Mouse (Mus musculus) intestine, embryonic 15.5 days (tissue): ENCODE results near the gene Ccl20. TPM values are rescaled to one million over a fixed set of nuclear protein-coding genes. Genes with fewer than 3 reads are reported as not detected.

Source experiments
- ATAC-seq: fragments of 200-750 bp; cut with Nextera tagmentation; 2 replicates; pipeline ENCODE4 v1.8.0; 2017; ENCODE audit warnings: moderate TSS enrichment, moderate library complexity
- H3K27ac ChIP-seq: fragments of 300-500 bp; sonication (generic); 2 replicates; pipeline ENCODE4 v1.5.1; 2015; ENCODE audit warnings: mild to moderate bottlenecking, inconsistent platforms
- H3K27me3 ChIP-seq: fragments of 300-500 bp; sonication (generic); replicated peaks from 2 replicates; pipeline ENCODE4 v1.6.1; 2015; ENCODE audit warnings: inconsistent platforms
- H3K36me3 ChIP-seq: fragments of 300-500 bp; sonication (generic); 2 replicates; pipeline ENCODE4 v1.6.1; 2015; ENCODE audit warnings: inconsistent platforms
- H3K4me1 ChIP-seq: fragments of 300-500 bp; sonication (generic); replicated peaks from 2 replicates; pipeline ENCODE4 v1.6.1; 2015; ENCODE audit warnings: inconsistent platforms
- H3K4me2 ChIP-seq: fragments of 300-500 bp; sonication (generic); replicated peaks from 2 replicates; pipeline ENCODE4 v1.6.1; 2015; ENCODE audit warnings: mild to moderate bottlenecking, inconsistent platforms
- H3K4me3 ChIP-seq: fragments of 300-500 bp; sonication (generic); replicated peaks from 2 replicates; pipeline ENCODE4 v1.5.1; 2015; ENCODE audit warnings: inconsistent platforms
- H3K9ac ChIP-seq: fragments of 300-500 bp; sonication (generic); 2 replicates; pipeline ENCODE4 v1.6.1; 2015; ENCODE audit warnings: inconsistent platforms
- H3K9me3 ChIP-seq: fragments of 300-500 bp; sonication (generic); 2 replicates; pipeline ENCODE4 v1.6.1; 2016; ENCODE audit warnings: inconsistent platforms
- WGBS: fragments of 180-500 bp; shearing (Covaris S2); methylation state at CpG from one replicate; pipeline ENCODE4 v1.1.7; 2015; 5-methylcytosine and 5-hydroxymethylcytosine counted together
- polyA plus RNA-seq: library from polyadenylated mRNA; unstranded; fragments of >200 nt; fragmentation: Nextera tagmentation; extraction: Ambion mirVana; gene quantifications from 2 replicates; pipeline ENCODE4 v1.2.1, GENCODE M21; 2015

Ccl20 gene
- 3.6 and 3.9 TPM in 2 replicates for polyA plus RNA-seq

DNA sequence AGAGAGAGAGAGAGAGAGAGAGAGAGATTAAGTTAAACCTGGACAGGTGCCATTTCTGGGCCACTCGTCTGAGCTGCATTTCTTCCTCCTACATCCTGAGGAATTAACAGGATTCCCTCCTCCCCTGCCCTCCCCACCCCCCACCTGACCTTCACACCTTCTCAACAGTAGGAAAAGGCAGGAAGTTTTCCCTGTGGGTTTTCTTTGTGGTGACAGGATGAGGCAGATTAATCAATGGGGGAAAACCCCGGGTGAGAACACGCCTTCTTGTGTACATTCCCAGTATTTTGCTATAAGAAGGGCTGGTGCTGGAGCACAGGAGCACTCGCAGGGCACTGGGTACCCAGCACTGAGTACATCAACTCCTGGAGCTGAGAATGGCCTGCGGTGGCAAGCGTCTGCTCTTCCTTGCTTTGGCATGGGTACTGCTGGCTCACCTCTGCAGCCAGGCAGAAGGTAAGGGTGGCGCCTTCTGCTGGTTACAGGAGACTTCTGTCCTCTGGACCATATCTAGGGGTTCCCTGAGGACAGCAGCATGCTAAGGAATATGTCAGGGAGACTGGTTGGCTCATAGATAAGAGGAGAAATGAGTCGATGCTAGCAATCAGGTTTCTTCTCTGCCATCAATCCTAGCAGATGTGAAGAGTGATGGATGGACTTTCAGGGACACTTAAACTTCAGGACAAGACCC is at the start of gene Ccl20:
TSS of gene Ccl20 (plus strand) at position 320 of the 691 bp plus-strand sequence.
- Histone ChIP-seq H3K36me3 (no peaks in the 10 kb centered on the region), H3K9me3 (no peaks in the 10 kb centered on the region), H3K4me1 (peaks cover 4% of the 10 kb centered on the region), H3K27ac (peak within 1 kb of the TSS; percentile 68; the same call in 1 of the 2 replicates), H3K4me3 (no peak within 1 kb of the TSS), H3K27me3 (no peaks in the 10 kb centered on the region), H3K4me2 (no peak within 1 kb of the TSS), H3K9ac (no peak within 1 kb of the TSS)
- 30% methylated on average over 8 of the region's 8 CpGs for WGBS
- ATAC-seq = peak; percentile 74

DNA sequence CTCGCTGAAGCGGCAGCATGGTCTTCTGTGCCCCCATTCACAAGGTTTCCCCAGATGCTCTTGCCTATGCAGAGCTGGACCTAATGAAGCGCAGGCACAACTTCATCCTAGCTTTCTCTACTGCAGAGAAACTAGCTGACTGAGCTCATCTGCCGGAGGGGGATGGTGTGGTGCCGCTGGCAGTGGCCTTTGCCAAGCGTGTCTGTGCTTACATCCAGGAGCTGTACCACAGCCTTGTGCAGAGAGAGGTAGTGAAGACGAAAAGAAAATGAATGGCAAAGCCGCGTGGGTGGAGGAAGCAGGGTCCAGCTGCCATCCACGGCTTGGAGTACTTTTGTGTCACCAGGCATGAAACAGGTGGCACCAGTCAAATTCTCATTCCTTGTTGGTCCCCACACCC is 49.4 kb upstream of the Ccl20 start:
- no peak overlapping the region for H3K9ac ChIP-seq
- WGBS = 90% methylated on average over 10 of the region's 10 CpGs
- H3K27me3 ChIP-seq = no peaks in the 10 kb centered on the region
- H3K4me3 ChIP-seq = no peak overlapping the region
- no peak for ATAC-seq
- no peaks in the 10 kb centered on the region for H3K9me3 ChIP-seq
- H3K4me2 ChIP-seq = no peak overlapping the region
- no peaks in the 10 kb centered on the region for H3K36me3 ChIP-seq
- no peaks in the 10 kb centered on the region for H3K4me1 ChIP-seq
- H3K27ac ChIP-seq = no peak overlapping the region

DNA sequence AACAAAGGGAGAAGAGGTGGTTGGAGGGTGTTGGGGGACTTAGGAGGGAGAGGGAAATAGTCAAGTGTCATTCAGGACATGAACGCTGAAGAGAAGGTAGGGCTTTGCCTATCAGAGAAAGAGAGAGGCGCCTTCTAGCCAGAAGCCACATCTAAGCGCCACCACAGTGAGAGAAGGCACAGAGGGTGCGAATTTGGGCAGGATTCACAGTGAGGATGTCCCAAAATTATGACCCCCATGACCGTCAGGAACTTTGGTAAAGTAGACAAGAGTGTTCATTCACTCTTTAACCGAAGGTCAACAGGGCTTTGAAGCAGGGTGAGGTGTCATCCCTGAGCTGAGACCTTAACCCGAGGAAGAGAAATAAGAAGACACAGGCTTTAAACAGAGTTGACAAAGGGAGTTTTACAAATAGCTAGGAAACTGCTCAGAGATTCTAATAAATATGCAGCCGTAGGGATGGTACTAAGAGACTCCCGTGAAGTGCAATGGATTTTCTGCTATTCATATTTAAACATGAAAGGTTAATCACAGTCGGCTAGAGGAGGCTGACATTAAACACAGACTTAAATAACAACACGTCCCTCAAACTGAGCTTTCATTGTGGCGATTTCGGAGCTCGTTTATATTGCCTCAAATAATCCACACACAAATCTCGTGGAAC is 40.9 kb upstream of the Ccl20 start:
- 38% methylated on average over 15 of the region's 15 CpGs for WGBS
- H3K36me3 ChIP-seq = no peaks in the 10 kb centered on the region
- ATAC-seq = 0 out of 2 replicates have a peak, but pooled peaks have one; percentile 13
- no peaks in the 10 kb centered on the region for H3K27me3 ChIP-seq
- no peak overlapping the region for H3K27ac ChIP-seq
- no peaks in the 10 kb centered on the region for H3K4me1 ChIP-seq
- H3K9ac ChIP-seq = no peak overlapping the region
- no peaks in the 10 kb centered on the region for H3K9me3 ChIP-seq
- H3K4me3 ChIP-seq = peak overlapping the region; percentile 18; the same call in 1 of the 2 replicates
- peak overlapping the region; percentile 33 for H3K4me2 ChIP-seq

DNA sequence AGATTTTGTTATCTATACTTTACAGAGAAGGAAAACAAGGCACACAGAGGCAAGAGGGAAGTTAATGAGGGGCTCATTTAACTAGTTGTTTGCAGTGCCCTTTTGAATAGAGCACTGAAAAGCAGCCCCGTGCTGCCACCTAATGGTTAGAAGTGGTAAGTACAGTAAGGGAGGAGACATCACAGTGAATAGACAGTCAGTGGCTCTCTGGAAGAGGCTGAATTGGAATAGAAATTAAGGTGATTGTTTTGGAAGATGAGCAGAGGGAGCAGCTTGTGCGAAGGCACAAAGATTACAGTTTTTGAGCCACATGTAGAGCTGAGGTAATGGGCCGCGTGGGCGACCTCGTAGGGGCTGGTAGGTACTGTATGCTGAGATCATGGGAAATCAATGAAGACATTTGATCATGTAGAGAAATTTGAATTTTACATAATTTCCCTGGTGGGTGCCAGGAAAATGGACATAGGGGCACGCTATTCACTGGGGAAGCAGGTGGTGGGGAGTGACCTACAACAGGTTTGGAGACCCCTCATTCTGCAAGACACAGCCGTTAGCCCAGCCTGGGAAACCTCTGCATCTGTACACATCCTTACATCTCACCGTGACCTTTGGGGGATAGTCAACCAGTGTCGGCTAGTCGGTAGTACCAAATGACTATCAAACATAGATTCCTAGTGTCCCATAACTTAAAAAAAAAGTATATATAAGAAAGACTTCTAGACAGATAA is 40.2 kb upstream of the Ccl20 start:
- Histone ChIP-seq H3K27me3 (no peaks in the 10 kb centered on the region), H3K4me3 (peak overlapping the region; percentile 18; the same call in 1 of the 2 replicates), H3K27ac (no peak overlapping the region), H3K4me2 (peak overlapping the region; percentile 33), H3K36me3 (no peaks in the 10 kb centered on the region), H3K9me3 (no peaks in the 10 kb centered on the region), H3K4me1 (no peaks in the 10 kb centered on the region), H3K9ac (no peak overlapping the region)
- peak; percentile 83 for ATAC-seq
- WGBS = 49% methylated on average over 11 of the region's 11 CpGs

DNA sequence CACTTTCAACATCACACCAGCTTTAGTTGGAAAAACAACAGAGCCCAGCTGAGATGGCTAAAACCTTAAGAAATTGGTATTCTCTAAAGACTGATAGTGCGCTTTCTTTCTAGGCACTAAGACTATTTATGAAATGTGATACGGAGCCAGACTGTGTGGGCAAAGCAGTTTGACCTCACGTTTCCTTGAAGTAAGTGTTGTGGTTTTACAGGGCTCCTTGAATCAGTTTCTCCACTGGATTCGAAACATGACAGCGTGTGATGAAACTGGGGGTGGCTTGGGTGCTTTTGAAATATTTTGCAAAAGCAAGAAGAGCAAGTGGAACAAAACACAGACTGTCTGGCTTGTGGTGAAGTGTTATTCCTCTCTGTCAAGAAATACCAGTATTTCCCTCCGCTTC is 39.5 kb upstream of the Ccl20 start:
- H3K4me2 ChIP-seq = no peak overlapping the region
- H3K4me1 ChIP-seq = no peaks in the 10 kb centered on the region
- 69% methylated on average over 6 of the region's 6 CpGs for WGBS
- H3K9me3 ChIP-seq = no peaks in the 10 kb centered on the region
- H3K27ac ChIP-seq = no peak overlapping the region
- H3K9ac ChIP-seq = no peak overlapping the region
- no peak for ATAC-seq
- no peaks in the 10 kb centered on the region for H3K27me3 ChIP-seq
- no peak overlapping the region for H3K4me3 ChIP-seq
- H3K36me3 ChIP-seq = no peaks in the 10 kb centered on the region

DNA sequence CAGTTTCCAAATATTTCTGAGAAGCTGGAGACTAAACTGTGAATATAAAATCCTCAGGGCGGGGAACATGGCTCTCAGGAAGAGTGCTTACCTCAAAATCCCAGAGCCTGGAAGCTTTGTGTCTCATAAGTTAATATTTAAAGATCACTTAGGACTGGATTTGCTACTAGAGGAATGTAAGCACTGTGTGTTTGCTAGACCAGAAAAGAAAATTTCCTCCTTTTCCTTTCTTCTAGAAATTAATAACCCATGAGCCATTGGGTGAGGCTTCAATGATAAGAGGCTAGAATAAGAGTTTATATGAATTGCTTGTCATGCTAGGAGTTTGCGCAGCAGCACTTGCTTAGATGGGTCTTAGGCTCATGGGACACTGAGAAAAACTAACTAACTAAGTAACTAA is 31.8 kb upstream of the Ccl20 start:
- no peaks in the 10 kb centered on the region for H3K4me1 ChIP-seq
- peak; percentile 79 for ATAC-seq
- WGBS = 48% methylated on average over 2 of the region's 2 CpGs

DNA sequence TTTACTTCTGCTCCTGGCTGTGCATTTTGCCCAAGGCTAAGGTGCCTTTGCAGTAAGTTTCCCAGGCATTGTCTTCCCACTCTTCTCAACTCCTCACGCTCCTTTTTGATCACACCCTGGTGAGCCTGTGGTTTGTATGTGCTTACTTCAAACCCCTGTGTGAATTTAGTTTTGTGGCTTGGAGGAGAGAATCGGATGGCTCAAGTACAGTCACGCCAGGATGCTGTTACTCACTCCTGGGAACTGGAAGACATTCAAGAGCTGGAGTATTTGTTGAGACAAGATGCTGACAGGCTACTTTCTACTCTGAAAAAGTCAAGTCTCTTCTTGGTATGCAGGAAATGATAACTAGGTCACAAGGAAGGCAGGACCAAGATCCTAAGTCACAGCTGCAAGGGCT is 25.3 kb upstream of the Ccl20 start:
- 66% methylated on average over 3 of the region's 3 CpGs for WGBS
- no peak for ATAC-seq

More for the DNA sequence above, 31.8 kb upstream of the Ccl20 start:
- no peak overlapping the region for H3K27ac ChIP-seq
- H3K27me3 ChIP-seq = no peaks in the 10 kb centered on the region
- H3K9me3 ChIP-seq = no peaks in the 10 kb centered on the region
- no peak overlapping the region for H3K4me3 ChIP-seq
- no peak overlapping the region for H3K9ac ChIP-seq
- no peak overlapping the region for H3K4me2 ChIP-seq
- no peaks in the 10 kb centered on the region for H3K36me3 ChIP-seq

DNA sequence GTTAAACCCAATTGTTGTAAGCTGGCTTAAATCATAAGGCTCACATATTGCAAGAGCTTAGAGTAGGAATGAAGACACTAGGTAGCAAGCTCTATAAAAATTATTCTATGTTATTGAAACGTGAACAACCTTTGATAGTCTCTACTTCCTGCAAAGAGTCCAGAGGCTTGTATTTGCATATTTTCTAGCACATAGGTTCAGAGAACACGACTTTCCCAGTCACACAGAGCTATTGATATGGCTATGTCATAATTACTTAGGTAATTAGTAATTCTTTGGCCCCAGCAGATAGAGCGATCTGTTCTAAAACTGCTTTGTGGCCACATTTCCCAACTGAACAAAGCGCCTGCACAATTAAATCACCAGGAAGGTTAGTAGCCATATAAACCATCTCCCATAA is 19.6 kb upstream of the Ccl20 start:
- no peak for ATAC-seq
- H3K9me3 ChIP-seq = no peaks in the 10 kb centered on the region
- no peaks in the 10 kb centered on the region for H3K4me1 ChIP-seq
- H3K27ac ChIP-seq = no peak overlapping the region
- H3K4me2 ChIP-seq = no peak overlapping the region
- no peaks in the 10 kb centered on the region for H3K27me3 ChIP-seq
- WGBS = 72% methylated on average over 4 of the region's 4 CpGs
- H3K4me3 ChIP-seq = no peak overlapping the region
- no peaks in the 10 kb centered on the region for H3K36me3 ChIP-seq
- H3K9ac ChIP-seq = no peak overlapping the region

More for the DNA sequence above, 25.3 kb upstream of the Ccl20 start:
- H3K9ac ChIP-seq = no peak overlapping the region
- no peak overlapping the region for H3K27ac ChIP-seq
- H3K4me3 ChIP-seq = no peak overlapping the region
- no peaks in the 10 kb centered on the region for H3K27me3 ChIP-seq
- no peak overlapping the region for H3K4me2 ChIP-seq
- no peaks in the 10 kb centered on the region for H3K4me1 ChIP-seq
- H3K9me3 ChIP-seq = no peaks in the 10 kb centered on the region
- H3K36me3 ChIP-seq = no peaks in the 10 kb centered on the region

DNA sequence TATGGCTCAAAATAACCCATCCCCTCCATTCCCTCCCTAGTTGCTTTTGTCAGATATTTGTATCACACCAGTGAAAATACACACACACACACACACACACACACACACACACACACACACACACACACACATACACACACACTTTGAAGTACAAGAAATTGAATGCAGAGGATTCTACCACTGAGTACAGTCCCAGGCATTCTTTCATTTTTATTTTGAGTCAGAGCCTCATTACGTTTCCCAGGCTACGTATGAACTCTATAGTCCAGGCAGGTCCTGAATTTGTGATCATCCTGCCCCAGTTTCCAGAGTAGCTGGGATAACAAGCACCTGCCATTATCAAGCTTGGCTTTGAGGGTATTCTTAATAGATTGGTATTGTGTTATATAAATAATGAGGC is 17.4 kb upstream of the Ccl20 start:
- no peak overlapping the region for H3K9ac ChIP-seq
- H3K9me3 ChIP-seq = no peaks in the 10 kb centered on the region
- no peak overlapping the region for H3K4me2 ChIP-seq
- WGBS = 77% methylated on average over 2 of the region's 2 CpGs
- H3K27ac ChIP-seq = 0 out of 2 replicates have a peak overlapping the region, but pooled peaks have one; percentile 32
- ATAC-seq = no peak
- no peaks in the 10 kb centered on the region for H3K27me3 ChIP-seq
- no peaks in the 10 kb centered on the region for H3K36me3 ChIP-seq
- no peak overlapping the region for H3K4me3 ChIP-seq
- no peaks in the 10 kb centered on the region for H3K4me1 ChIP-seq

DNA sequence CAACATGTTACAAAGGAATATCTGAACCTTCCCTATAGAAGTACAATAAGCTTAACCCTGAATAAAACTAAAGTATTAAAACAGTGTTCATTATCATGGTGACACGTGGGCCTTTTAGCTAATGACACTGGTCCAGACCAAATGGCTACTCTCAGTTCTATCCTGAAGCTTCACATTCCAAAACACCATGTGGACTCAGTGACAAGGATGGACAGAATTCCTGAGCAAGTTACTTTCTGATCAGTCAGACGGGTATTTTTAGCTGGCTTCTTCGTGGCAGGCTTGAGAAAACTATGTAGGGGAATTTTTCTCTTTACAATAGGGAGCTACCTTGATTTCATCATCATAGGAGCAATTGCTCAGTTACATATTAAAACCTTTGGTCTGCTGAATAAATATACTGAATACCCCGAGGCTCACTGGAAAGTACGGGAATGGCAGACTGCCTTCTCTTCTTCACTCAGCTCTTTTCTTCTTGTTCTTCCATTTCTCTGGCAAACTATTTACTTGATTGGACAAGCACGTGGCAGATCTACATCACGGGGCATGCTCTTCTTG is 16.9 kb upstream of the Ccl20 start:
- no peak overlapping the region for H3K9ac ChIP-seq
- H3K27ac ChIP-seq = 0 out of 2 replicates have a peak overlapping the region, but pooled peaks have one; percentile 32
- ATAC-seq = peak; percentile 75
- H3K4me3 ChIP-seq = no peak overlapping the region
- WGBS = 68% methylated on average over 7 of the region's 7 CpGs
- no peaks in the 10 kb centered on the region for H3K27me3 ChIP-seq
- no peaks in the 10 kb centered on the region for H3K9me3 ChIP-seq
- no peaks in the 10 kb centered on the region for H3K36me3 ChIP-seq
- H3K4me2 ChIP-seq = 0 out of 2 replicates have a peak overlapping the region, but pooled peaks have one; percentile 0
- H3K4me1 ChIP-seq = no peaks in the 10 kb centered on the region

DNA sequence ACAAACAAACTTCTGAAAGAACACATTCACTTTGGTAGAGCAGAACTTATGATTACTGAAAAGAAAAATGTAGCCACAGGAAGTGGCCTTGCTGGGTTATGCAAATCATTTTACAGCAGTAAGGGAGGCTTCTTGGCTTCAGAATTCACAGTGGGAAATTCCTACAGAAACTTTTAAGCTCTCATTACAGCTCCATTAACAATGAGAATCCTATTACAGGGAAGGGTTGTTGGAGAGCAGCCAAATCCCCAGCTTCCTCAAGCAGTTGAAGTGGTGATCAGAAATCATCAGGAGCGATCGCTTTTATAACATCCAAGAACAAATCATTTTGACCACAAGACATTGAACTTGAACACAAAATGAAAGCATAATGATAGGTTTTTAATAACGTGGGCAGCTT is 14.7 kb upstream of the Ccl20 start:
- H3K4me2 ChIP-seq = no peak overlapping the region
- WGBS = 32% methylated on average over 3 of the region's 3 CpGs

DNA sequence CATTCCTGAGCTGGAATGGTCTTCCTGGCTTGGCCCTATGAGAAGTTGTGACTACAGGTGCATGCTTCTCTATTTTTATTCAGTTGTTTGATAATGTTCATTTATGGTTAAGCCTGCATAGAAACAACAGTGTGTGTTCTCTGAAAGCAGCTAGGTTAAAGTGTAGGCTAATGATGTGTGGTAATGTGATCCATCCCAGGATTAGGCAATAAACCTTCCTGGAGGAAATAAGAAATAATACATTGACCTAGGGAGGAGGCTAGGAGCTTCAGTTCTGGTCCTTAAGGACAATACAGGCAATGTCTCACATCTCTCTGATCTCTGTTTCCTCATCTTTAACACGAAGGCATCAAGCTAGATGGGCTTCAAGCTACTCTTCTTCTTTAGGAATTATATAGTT is 11.1 kb upstream of the Ccl20 start:
- Histone ChIP-seq H3K4me3 (no peak overlapping the region), H3K4me1 (no peaks in the 10 kb centered on the region), H3K9ac (no peak overlapping the region), H3K9me3 (no peaks in the 10 kb centered on the region), H3K27ac (no peak overlapping the region), H3K27me3 (no peaks in the 10 kb centered on the region), H3K4me2 (no peak overlapping the region), H3K36me3 (no peaks in the 10 kb centered on the region)
- 51% methylated on average over 1 of the region's 1 CpGs for WGBS
- peak; percentile 62 for ATAC-seq

More for the DNA sequence above, 14.7 kb upstream of the Ccl20 start:
- H3K4me1 ChIP-seq = no peaks in the 10 kb centered on the region
- H3K36me3 ChIP-seq = no peaks in the 10 kb centered on the region
- no peak for ATAC-seq
- no peak overlapping the region for H3K4me3 ChIP-seq
- H3K27ac ChIP-seq = no peak overlapping the region
- no peak overlapping the region for H3K9ac ChIP-seq
- no peaks in the 10 kb centered on the region for H3K27me3 ChIP-seq
- no peaks in the 10 kb centered on the region for H3K9me3 ChIP-seq
